Mouse (Mus musculus): ENCODE measurements around the gene Apbb1ip. TPM values are rescaled to one million over a fixed set of nuclear protein-coding genes. Genes with fewer than 3 reads are reported as not detected.

Gene Apbb1ip
- 82.9 TPM for polyA plus RNA-seq (2017; shearing (Covaris generic))

DNA sequence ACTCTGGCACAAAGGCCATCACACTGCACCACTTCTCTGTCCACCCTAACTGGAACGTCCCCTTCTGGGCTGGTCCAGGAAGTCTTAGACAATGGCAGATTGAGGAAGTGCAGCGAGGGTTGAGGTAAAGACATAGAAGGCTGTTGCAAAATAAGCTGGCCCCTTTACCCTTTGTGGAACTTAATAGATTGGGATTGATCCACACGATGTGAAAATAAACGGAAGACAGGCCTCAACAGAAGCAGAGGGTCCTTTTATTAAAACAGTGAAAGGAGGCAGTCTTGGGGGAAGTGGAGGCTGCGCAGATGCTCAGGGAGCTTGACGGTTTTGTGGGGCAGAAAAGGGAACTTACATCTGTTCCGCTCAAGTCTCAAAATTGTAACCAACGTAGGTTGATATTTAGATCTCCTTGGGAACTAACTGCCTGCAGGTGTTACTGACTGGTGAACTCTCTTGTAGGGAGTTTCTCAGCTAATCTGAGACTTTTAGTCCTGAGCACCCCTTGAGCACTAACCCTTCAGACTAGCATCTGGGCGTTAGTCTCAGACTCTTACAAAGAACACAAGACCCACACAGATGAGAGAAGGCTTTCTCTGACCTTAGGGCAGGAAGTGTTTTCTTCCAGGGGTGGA lies at the start of gene Apbb1ip:
Gene Apbb1ip (plus strand): TSS at position 546 of the 632 bp plus-strand sequence.

DNA sequence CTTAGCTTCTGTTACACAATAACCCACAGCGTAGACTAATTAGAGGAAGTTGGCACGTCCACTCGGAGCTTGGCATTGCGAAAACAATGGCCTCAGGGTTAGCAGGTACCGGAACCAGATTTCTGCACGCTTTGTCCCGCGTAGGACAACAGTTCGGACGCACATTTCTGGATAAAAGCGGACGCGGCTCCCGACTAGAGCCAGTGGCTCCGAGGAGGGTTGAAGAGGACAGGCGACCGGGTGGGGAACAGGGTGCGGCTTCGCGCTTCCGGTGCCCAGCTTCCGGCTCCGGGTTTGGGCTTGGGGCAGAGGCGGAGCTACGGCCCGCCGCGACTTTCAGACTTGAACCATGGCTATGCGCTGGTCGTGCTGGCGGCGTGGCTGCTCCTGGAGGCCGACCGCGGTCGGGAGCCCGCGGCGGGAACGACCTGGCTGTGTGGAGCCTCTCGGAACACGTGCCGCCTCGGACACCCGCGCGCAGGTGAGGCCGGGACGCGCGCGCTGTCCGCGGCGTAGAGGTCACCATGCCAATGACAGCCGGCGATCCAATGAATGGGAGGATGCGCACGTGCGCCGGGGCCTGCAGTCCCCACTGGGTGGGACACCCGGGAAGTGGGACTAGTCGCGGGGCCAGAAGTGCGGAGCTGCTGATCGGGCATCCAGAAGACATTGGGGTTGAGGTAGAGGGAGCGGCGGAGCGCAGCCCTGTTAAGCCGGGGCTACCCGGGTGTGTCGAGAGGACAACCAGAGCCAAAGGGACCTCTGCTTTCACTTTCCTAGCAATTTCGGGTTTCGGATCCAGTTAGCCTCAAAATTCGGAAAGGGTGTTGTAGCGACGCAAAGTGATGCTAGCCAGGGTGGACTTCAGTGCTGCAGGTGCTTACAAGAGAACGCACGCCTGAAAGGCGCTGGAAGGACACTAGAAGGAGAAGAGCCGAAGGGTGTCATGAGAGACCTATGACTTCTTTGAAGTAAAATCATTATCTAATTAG lies 121.7 kb downstream of the Apbb1ip start, which contains the start of gene Pdss1:
Gene Pdss1 (plus strand): TSS at position 241 of the 992 bp plus-strand sequence.

Other genes with a start within 250 kb of the Apbb1ip start
- 0.12 TPM for gene Gad2, start 151.9 kb upstream of the Apbb1ip start, polyA plus RNA-seq (2017; shearing (Covaris generic))
- 7.3 TPM for gene Pdss1, start 121.4 kb downstream of the Apbb1ip start, polyA plus RNA-seq (2017; shearing (Covaris generic))